Mouse (Mus musculus) neural tube, embryonic 15.5 days (tissue): Measurements from ENCODE around the gene Chrna1. TPM values are rescaled to one million over a fixed set of nuclear protein-coding genes. Genes with fewer than 3 reads are reported as not detected.

ENCODE experiments used
- ATAC-seq: fragments of 200-750 bp; cut with Nextera tagmentation; 2 replicates; pipeline ENCODE4 v1.8.0; 2017; ENCODE audit warnings: mild to moderate bottlenecking, moderate TSS enrichment, moderate library complexity; ENCODE audit not compliant: low FRiP score
- H3K27ac ChIP-seq: fragments of 300-500 bp; sonication (generic); replicated peaks from 2 replicates; pipeline ENCODE4 v1.5.1; 2015; ENCODE audit warnings: mild to moderate bottlenecking, inconsistent platforms
- H3K27me3 ChIP-seq: fragments of 300-500 bp; sonication (generic); replicated peaks from 2 replicates; pipeline ENCODE4 v1.6.1; 2015; ENCODE audit warnings: inconsistent platforms
- H3K36me3 ChIP-seq: fragments of 300-500 bp; sonication (generic); 2 replicates; pipeline ENCODE4 v1.6.1; 2015; ENCODE audit warnings: inconsistent platforms
- H3K4me1 ChIP-seq: fragments of 300-500 bp; sonication (generic); 2 replicates; pipeline ENCODE4 v1.6.1; 2015; ENCODE audit warnings: inconsistent platforms
- H3K4me2 ChIP-seq: fragments of 300-500 bp; sonication (generic); 2 replicates; pipeline ENCODE4 v1.6.1; 2015; ENCODE audit warnings: inconsistent platforms, mild to moderate bottlenecking, moderate library complexity
- H3K4me3 ChIP-seq: fragments of 300-500 bp; sonication (generic); replicated peaks from 2 replicates; pipeline ENCODE4 v1.5.1; 2015; ENCODE audit warnings: mild to moderate bottlenecking, inconsistent platforms
- H3K9ac ChIP-seq: fragments of 300-500 bp; sonication (generic); replicated peaks from 2 replicates; pipeline ENCODE4 v1.6.1; 2015; ENCODE audit warnings: mild to moderate bottlenecking, inconsistent platforms
- H3K9me3 ChIP-seq: fragments of 300-500 bp; sonication (generic); replicated peaks from 2 replicates; pipeline ENCODE4 v1.6.1; 2016; ENCODE audit warnings: inconsistent platforms
- WGBS: fragments of 180-500 bp; shearing (Covaris S2); methylation state at CpG from one replicate; pipeline ENCODE4 v1.1.7; 2015; ENCODE audit warnings: mixed read lengths; 5-methylcytosine and 5-hydroxymethylcytosine counted together
- polyA plus RNA-seq: library from polyadenylated mRNA; unstranded; fragments of >200 nt; fragmentation: Nextera tagmentation; extraction: Ambion mirVana; gene quantifications from 2 replicates; pipeline ENCODE4 v1.2.1, GENCODE M21; 2015

Gene Chrna1
- polyA plus RNA-seq, 1 experiment from 2014 or later: 0.73 TPM

DNA sequence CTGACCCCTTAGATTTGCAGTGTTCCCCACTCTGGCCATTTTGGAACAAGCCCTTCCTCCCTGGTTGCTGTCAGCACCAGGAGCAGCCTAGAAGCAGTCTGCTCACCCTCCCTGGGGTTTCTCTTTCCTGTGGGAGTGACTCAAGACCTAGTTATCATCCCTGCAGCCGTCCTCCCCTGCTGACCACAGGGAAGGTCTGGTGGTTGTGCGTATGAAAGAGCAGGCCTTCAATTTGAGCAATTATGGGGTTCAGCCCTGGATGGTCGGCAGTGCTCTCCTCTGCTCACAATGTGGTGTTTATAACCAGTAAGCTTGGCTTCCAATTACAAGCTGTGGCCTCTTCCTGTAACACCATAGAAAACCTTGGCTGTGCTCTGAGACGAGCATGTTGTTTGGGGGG is 27.5 kb upstream of the Chrna1 start:
- no peak for ATAC-seq
- no peaks in the 10 kb centered on the region for H3K27me3 ChIP-seq
- 21% methylated on average over 4 of the region's 4 CpGs for WGBS

DNA sequence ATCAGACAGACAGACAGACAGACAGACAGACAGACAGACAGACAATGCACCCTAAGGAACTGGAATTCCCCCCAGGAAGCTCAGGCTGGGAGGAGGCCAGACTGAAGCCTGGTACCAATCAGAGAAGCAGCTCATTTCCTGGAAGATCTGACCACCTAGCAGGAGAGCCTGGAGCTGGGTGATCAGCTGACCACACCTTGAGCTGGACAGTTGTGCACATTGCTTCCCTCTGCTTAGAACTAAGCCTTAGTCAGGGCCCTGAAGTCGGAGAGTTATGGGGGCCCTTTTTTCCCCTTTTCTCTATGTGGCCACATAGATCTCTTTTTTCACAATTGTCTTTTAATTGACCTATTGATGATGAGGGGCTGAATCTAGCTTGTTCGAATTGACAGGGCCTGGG is 27.0 kb upstream of the Chrna1 start:
- 53% methylated on average over 2 of the region's 2 CpGs for WGBS
- H3K36me3 ChIP-seq: no peaks in the 10 kb centered on the region; the same call in 1 of the 2 replicates
- H3K27me3 ChIP-seq: no peaks in the 10 kb centered on the region

More for the DNA sequence above, 27.5 kb upstream of the Chrna1 start:
- H3K9ac ChIP-seq: no peak overlapping the region
- H3K4me2 ChIP-seq: no peak overlapping the region
- no peaks in the 10 kb centered on the region for H3K9me3 ChIP-seq
- no peak overlapping the region for H3K4me3 ChIP-seq
- H3K4me1 ChIP-seq: peaks cover 7% of the 10 kb centered on the region; the same call in 1 of the 2 replicates
- H3K36me3 ChIP-seq: peaks cover 4% of the 10 kb centered on the region; the same call in 1 of the 2 replicates
- H3K27ac ChIP-seq: no peak overlapping the region

GRCm38 (mm10) chr2:73606616-73607015 is 26.5 kb upstream of the Chrna1 start:
- no peak for ATAC-seq
- Histone ChIP-seq H3K4me2 (no peak overlapping the region), H3K27ac (no peak overlapping the region), H3K4me3 (no peak overlapping the region), H3K36me3 (no peaks in the 10 kb centered on the region; the same call in 1 of the 2 replicates), H3K9me3 (no peaks in the 10 kb centered on the region), H3K4me1 (peaks cover 7% of the 10 kb centered on the region; the same call in 1 of the 2 replicates), H3K9ac (no peak overlapping the region), H3K27me3 (no peaks in the 10 kb centered on the region)
- 95% methylated on average over 6 of the region's 6 CpGs for WGBS

More for the DNA sequence above, 27.0 kb upstream of the Chrna1 start:
- Histone ChIP-seq H3K27ac (no peak overlapping the region), H3K9me3 (no peaks in the 10 kb centered on the region), H3K4me3 (no peak overlapping the region), H3K9ac (no peak overlapping the region), H3K4me1 (peaks cover 7% of the 10 kb centered on the region; the same call in 1 of the 2 replicates), H3K4me2 (no peak overlapping the region)
- no peak for ATAC-seq

DNA sequence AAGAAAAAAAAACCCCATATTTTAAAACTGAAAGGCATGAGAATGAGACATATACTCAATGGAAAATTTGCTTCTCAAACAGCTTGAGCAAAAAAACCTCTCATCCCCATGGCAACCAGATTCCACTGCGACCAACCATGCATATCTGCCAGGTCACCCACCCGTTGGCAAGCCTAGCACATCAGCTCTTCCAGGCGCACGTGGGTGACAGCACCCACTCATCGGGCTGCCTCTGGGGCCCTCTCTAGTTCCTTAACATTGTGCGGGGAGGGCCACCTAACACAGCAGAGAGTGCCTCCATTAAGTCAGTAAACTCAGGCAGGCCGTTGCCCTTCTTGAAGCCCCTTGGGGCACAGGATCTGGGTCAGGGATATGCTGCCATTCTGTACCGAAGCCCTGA is 24.9 kb upstream of the Chrna1 start:
- H3K27me3 ChIP-seq: no peaks in the 10 kb centered on the region
- peaks cover 7% of the 10 kb centered on the region; the same call in 1 of the 2 replicates for H3K4me1 ChIP-seq
- 42% methylated on average over 8 of the region's 8 CpGs for WGBS
- H3K9me3 ChIP-seq: no peaks in the 10 kb centered on the region
- H3K36me3 ChIP-seq: no peaks in the 10 kb centered on the region
- no peak overlapping the region for H3K9ac ChIP-seq
- H3K4me2 ChIP-seq: no peak overlapping the region
- no peak overlapping the region for H3K4me3 ChIP-seq
- ATAC-seq: peak; percentile 42
- H3K27ac ChIP-seq: no peak overlapping the region

- Histone ChIP-seq H3K27me3 (no peaks in the 10 kb centered on the region), H3K4me2 (no peak overlapping the region), H3K4me1 (peaks cover 7% of the 10 kb centered on the region; the same call in 1 of the 2 replicates), H3K36me3 (no peaks in the 10 kb centered on the region), H3K27ac (no peak overlapping the region), H3K9ac (no peak overlapping the region), H3K4me3 (no peak overlapping the region), H3K9me3 (no peaks in the 10 kb centered on the region)
- ATAC-seq: peak; percentile 38; the same call in 1 of the 2 replicates
- WGBS: 85% methylated on average over 2 of the region's 2 CpGs
Measured at GRCm38 (mm10) chr2:73604579-73604978, 24.4 kb upstream of the Chrna1 start.

DNA sequence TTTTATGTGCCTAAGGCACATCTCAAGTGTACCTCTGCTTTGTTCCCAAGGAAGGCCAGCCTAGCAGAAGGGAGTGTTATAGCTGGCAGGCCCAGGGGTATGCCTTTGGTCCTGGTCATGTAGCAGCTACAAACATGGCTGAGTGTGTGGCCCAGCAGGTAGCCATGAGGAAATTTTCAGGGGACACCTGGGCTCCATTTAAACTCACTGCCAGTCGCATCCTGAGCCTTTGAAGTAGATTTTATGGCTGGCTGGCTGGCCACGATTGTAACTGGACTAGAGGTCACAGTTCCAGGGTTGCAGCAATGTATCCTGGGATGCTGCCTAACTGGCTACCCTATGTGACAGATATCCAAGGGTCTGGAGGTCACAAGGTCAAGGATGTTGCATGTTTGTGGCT is 20.5 kb upstream of the Chrna1 start:
- H3K9me3 ChIP-seq: no peaks in the 10 kb centered on the region
- WGBS: 25% methylated on average over 2 of the region's 2 CpGs
- no peak overlapping the region for H3K4me3 ChIP-seq
- ATAC-seq: no peak
- H3K27me3 ChIP-seq: no peaks in the 10 kb centered on the region
- no peaks in the 10 kb centered on the region for H3K36me3 ChIP-seq
- peaks cover 7% of the 10 kb centered on the region; the same call in 1 of the 2 replicates for H3K4me1 ChIP-seq
- H3K27ac ChIP-seq: no peak overlapping the region
- H3K9ac ChIP-seq: no peak overlapping the region
- H3K4me2 ChIP-seq: no peak overlapping the region

DNA sequence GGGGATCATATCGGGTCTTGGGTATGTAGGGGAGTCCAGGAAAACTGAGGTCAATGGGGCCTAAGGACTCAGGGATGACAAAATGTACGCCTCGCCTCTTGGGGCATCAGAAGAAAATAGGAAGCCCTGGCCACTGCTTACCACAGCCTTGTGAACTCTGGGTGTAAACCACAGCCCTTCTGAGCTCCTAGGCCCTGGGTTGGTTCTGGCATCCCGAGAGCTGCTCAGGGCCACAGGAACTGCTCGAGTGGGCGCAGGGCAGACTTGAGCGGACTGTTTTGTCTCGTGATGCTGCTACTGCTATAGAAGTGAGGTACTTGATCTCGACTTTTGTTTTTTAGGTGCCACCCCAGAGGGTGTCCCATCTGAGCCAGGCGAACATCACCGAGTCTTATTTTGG is 17.6 kb upstream of the Chrna1 start:
- 96% methylated on average over 11 of the region's 11 CpGs for WGBS
- H3K4me2 ChIP-seq: no peak overlapping the region
- H3K36me3 ChIP-seq: no peaks in the 10 kb centered on the region
- H3K27me3 ChIP-seq: no peaks in the 10 kb centered on the region
- no peak for ATAC-seq
- H3K9me3 ChIP-seq: no peaks in the 10 kb centered on the region
- H3K4me3 ChIP-seq: no peak overlapping the region
- no peak overlapping the region for H3K9ac ChIP-seq
- H3K4me1 ChIP-seq: no peaks in the 10 kb centered on the region
- H3K27ac ChIP-seq: no peak overlapping the region

GRCm38 (mm10) chr2:73596786-73597185 is 16.6 kb upstream of the Chrna1 start:
- 37% methylated on average over 9 of the region's 9 CpGs for WGBS
- Histone ChIP-seq H3K4me1 (no peaks in the 10 kb centered on the region), H3K9ac (no peak overlapping the region), H3K4me2 (peak overlapping the region; percentile 28), H3K4me3 (no peak overlapping the region), H3K27me3 (no peaks in the 10 kb centered on the region), H3K27ac (no peak overlapping the region), H3K9me3 (no peaks in the 10 kb centered on the region), H3K36me3 (no peaks in the 10 kb centered on the region)
- no peak for ATAC-seq

- Histone ChIP-seq H3K9me3 (no peaks in the 10 kb centered on the region), H3K4me2 (peak overlapping the region; percentile 28), H3K36me3 (no peaks in the 10 kb centered on the region), H3K9ac (no peak overlapping the region), H3K4me1 (no peaks in the 10 kb centered on the region), H3K27ac (no peak overlapping the region), H3K4me3 (no peak overlapping the region), H3K27me3 (no peaks in the 10 kb centered on the region)
- 79% methylated on average over 5 of the region's 5 CpGs for WGBS
- ATAC-seq: no peak
Measured at GRCm38 (mm10) chr2:73596326-73596725, 16.2 kb upstream of the Chrna1 start.

GRCm38 (mm10) chr2:73593101-73593439 is 12.9 kb upstream of the Chrna1 start:
- H3K27ac ChIP-seq: no peak overlapping the region
- peaks cover 13% of the 10 kb centered on the region; the same call in 1 of the 2 replicates for H3K4me1 ChIP-seq
- H3K27me3 ChIP-seq: no peaks in the 10 kb centered on the region
- no peaks in the 10 kb centered on the region for H3K9me3 ChIP-seq
- H3K4me3 ChIP-seq: no peak overlapping the region
- no peak overlapping the region for H3K9ac ChIP-seq
- no peaks in the 10 kb centered on the region for H3K36me3 ChIP-seq
- 70% methylated on average over 2 of the region's 2 CpGs for WGBS
- ATAC-seq: no peak
- no peak overlapping the region for H3K4me2 ChIP-seq

DNA sequence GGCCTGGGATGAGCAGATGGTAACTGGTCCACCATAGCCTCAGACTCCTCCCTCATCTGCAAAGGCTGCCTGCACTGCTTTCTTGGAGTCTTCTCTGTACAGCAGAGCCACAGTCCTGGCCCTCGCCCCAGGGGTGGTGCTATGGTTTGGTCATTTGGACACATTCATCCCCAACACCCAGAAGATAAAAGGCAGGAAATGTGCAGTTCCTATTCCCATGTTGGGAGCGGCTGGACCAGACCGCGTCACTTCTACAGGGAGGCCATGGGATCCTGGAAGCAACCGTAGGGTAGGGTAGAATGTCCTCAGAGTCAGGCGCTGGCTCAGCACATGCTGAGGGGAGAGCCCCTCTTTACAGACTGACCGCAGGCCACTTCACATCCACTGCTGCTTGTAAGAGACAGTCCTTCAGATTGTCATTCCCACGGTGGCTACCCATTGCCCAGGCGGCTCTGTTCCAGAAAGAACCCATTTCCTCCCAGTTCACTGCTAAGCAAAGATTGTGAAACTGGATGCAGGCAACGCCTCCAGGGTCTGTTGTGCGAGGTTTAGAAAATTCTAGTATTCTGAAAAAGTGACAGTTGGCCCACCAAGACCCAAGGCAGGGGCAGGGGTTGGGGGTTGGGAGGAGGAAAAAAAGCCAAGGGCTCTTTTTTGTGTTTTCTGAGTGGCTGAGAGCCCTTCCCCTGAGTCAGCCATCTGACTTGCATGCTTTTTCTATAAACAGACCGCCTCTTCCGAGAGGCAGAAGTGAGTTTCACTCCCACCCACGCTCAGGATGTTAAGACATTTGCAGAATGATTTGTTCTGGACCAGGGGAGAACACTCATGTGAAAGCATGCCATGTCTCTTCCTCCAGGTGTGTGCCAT is 12.3 kb upstream of the Chrna1 start:
- no peak for ATAC-seq
- 84% methylated on average over 14 of the region's 14 CpGs for WGBS
- no peaks in the 10 kb centered on the region for H3K9me3 ChIP-seq
- peaks cover 13% of the 10 kb centered on the region; the same call in 1 of the 2 replicates for H3K4me1 ChIP-seq
- H3K27me3 ChIP-seq: no peaks in the 10 kb centered on the region
- no peaks in the 10 kb centered on the region for H3K36me3 ChIP-seq
- no peak overlapping the region for H3K9ac ChIP-seq
- no peak overlapping the region for H3K4me3 ChIP-seq
- no peak overlapping the region for H3K4me2 ChIP-seq
- no peak overlapping the region for H3K27ac ChIP-seq

DNA sequence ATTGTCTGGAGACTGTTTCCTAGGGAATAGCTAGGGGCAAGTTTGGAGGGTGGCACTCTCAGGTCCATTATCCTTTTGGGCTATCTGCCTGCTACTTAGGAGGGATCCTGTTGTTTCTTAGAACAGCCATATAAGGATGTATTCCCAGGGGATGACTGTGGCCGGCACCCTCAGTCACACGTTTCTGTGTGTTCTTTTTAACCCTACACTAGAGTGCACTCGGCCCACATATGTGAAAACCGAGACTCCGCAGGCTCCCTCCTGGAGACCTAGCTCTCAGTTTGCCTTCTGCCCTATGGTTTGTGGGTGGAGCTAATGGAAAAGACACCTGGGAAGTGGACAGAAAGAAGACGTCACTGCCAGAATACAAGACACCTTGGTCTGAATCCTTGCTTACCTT is 11.1 kb upstream of the Chrna1 start:
- Histone ChIP-seq H3K9ac (no peak overlapping the region), H3K9me3 (no peaks in the 10 kb centered on the region), H3K27ac (no peak overlapping the region), H3K4me3 (no peak overlapping the region), H3K4me1 (peaks cover 17% of the 10 kb centered on the region; the same call in 1 of the 2 replicates), H3K27me3 (no peaks in the 10 kb centered on the region), H3K4me2 (no peak overlapping the region), H3K36me3 (no peaks in the 10 kb centered on the region)
- ATAC-seq: no peak
- WGBS: 60% methylated on average over 6 of the region's 6 CpGs
